Mouse (Mus musculus): Measurements from ENCODE around the gene AF067063.
"Not testable (repeated sequence)": the region's sequence is repeated elsewhere in the genome, so short reads cannot be mapped to it uniquely, and the experiment has no call there.

Gene AF067063

GRCm38 (mm10) chr13:119830116-119830515 lies at the start of gene AF067063:
Gene AF067063 (minus strand): TSS chr13:119830216.
- DNase-seq (ENCODE audit: low read depth, low spot score), result not testable (repeated sequence)

DNA sequence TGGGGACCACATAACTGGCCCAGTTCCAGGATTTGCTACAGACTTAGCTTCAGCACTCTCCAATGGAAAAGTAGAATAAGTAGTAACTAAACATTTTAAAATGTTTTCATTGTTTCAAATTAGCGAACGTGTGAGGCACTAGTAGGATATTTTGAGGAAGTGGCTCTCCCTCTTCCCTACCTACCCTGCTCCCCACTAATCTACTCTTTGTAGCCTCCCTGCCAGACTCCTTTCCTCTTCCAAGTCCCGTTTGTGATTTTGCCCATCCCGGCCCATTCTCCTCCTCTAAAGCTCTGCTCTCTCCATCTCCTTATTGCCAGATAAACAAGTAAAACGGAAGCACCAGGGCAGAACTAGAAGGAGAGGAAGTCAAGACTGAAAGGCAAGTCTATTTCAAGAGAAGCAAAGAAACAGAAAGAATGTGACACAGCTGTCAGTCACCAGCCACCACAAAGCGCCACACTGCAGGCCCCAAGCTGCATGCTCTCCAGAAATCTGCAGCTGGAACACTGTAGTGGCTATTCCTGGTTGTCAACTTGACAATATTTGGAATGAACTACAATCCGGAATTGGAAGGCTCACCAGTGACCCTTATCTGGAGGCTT lies 34.5 kb upstream of the AF067063 start:
- DNase-seq (ENCODE audit: low read depth, low spot score), result peak; percentile 34

DNA sequence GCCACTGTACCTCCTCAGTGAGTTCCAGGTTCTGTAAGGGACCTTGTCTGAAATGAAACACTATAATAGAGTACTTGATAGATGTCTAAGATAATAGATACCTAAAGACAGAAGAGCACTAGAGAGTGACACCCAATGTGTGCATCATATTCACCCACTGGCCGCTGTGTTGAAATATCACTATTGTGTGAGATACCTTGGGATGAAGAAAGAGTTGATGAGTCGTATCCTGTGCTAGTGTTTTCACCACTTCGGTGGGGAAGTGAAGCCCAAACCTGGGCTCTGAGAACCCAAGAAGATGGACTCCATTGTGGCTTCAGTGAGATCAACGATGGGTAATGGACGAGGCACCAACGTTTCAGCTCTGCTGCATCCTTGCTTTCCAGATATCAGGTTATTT lies 32.4 kb upstream of the AF067063 start:
- not testable (repeated sequence) for DNase-seq (ENCODE audit: low read depth, low spot score)

DNA sequence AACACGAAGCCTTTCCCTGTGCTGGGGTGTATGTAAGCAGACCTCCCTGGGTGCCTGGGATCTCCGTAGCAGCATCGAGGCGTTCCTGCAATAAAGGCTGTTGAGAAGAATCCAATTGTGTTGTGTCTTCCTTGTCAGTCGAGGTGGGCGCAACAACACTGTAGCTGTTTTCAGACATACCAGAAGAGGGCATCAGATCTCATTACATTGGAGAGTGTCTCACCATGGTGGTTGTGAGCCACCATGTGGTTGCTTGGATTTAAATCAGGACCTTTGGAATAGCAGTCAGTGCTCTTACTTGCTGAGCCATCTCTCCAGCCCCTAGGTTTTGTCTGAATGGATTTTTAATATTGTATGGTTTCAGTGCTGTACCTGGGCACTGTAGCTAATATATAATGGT lies 10.0 kb upstream of the AF067063 start:
- DNase-seq (ENCODE audit: low read depth, low spot score), result peak; percentile 35

DNA sequence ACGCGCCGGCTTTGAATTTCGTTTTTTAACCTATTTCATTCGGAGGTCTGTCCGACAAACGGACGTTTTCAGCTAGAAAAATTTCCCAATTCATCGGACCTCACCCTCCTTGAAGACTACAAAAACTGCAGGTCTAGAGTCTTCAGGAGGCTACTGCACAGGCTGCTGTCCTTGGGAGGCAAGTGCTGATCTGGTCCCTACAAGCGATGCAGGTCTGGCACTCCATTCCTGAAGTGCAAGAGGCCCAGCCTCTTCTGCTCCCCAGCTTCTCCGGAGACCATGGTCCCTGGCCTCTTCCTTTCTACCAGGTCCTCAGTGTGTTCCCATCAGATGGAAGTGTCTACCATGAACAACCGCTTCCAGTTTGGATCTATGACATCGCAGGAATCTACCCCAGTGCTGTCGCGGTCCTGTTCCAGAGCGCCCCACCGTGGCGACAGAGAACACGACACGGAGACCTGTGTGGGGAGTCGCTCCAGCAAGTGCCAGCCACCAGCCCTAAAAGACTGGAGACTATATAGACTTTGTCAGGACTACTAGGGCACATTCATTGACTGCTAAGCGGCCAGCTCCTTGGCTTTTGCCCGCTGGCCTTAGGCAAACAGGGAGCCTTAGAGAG lies 7.8 kb upstream of the AF067063 start:
- DNase-seq (ENCODE audit: low read depth, low spot score), result peak; percentile 41

- DNase-seq (ENCODE audit: low read depth, low spot score), result peak; percentile 60
These were observed 6.4 kb upstream of the AF067063 start for GRCm38 (mm10) chr13:119836324-119836811.

GRCm38 (mm10) chr13:119835320-119836056 lies 5.5 kb upstream of the AF067063 start, which contains the start of gene D13Ertd608e:
Gene D13Ertd608e (plus strand): TSS chr13:119836006.
- peak; percentile 58 for DNase-seq (ENCODE audit: low read depth, low spot score)

GRCm38 (mm10) chr13:119817579-119818206 lies 12.3 kb downstream of the AF067063 start:
- no peak for DNase-seq (ENCODE audit: low read depth, low spot score)

- no peak for DNase-seq (ENCODE audit: low read depth, low spot score)
These were observed 13.2 kb downstream of the AF067063 start for GRCm38 (mm10) chr13:119816798-119817197.

DNA sequence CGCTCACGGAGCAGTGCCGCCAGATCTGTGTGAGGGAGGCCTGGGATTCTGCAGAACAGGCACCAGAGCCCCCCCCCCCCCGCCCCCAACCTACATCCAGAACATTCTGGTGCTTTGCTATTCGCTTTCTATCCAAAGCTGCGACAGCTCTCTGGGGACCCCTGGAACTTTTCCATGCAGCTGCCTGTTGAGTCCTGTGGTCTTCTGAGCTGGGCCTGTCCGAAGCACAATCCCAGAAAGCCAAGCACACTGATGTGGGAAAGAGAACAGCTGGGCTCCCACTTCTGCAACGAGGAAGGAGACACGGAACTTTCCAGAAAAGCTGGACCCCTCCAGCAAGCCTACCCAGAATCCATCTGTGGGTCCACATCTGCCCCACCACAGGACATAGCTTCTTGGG lies 20.0 kb downstream of the AF067063 start:
- DNase-seq (ENCODE audit: low read depth, low spot score), result no peak

DNA sequence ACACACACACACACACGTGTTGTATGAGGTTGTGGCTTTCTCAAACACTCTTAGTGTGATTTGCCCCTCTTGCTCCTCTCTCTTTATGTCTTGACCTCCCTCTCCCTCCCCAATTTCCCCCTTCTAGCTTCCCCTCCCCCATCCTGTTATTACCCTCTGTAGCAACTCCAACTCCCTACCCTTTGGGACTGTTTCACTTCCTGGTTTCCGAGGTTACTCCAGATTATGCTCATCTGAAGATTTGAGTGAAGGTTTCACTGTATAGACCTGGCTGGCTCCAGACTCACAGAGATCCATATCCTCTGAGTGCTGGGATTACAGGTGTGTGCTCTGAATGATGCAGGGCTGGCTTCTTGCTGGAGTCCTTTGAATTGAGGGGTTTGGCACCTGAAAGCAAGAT lies 21.1 kb downstream of the AF067063 start:
- DNase-seq (ENCODE audit: low read depth, low spot score), result peak; percentile 26

DNA sequence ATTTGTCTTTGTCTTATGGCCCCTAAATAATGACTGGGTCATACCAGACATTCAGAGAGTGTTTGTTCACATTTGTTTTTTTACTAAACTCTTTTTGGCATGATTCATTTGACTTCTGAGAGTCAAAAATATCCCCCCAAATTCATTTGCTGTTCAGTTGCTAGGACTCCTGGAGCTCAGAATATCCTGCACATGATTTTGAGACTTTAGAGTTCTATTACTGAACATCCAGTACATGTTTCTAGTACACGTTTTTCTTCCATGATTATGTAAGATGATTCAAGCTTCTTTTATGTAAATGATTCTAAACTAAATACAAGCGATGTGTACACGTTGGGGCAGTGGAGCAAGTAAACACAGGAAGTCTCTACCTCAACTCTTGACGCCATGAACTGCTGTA lies 32.4 kb downstream of the AF067063 start:
- DNase-seq (ENCODE audit: low read depth, low spot score), result no peak

- no peak for DNase-seq (ENCODE audit: low read depth, low spot score)
These were observed 37.1 kb downstream of the AF067063 start for GRCm38 (mm10) chr13:119792791-119793404.

- DNase-seq (ENCODE audit: low read depth, low spot score), result no peak
These were observed 38.4 kb downstream of the AF067063 start for GRCm38 (mm10) chr13:119791580-119792135.

DNA sequence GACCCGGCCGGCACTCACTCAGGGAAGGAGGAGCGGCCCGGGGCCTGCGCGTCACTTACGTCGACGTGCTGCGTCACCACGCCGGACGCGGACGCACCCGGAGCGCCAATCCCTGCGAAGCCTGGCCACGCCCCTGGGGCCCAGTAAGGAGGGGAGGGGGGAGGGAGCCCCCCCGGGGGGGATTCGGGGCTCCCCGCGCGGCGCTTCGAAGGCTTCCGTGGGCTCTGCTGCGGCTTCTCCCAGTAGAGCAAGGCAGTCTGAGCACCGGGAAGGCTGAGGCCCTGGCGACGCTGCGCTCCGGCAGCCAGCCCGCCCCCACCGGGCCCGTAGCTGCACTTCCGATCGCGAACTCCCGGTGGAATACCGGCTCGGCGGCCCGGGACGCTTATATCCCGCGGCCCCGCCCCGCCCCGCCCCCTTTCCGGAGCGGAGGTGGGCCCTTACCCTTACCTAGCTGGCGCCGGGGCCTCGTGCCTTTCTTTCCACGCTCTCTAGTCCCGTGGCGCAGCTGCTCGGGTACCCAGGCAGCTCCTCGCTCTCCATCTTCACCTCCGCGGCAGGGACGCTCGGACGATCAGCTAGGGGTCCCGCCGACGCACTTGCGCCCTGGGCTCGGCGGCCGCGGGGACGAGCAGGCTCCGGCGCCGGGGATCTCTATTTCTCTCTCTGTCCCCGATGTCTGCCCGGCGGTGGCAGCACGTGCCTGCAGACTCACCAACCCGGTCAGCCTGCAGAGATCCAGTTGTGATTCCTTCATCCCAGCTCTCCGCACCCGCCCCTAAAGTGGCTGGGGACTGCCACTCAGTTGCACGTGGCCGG lies 39.0 kb downstream of the AF067063 start, which contains the start of gene Zfp131:
Zfp131 (minus strand) TSS at position 129 of the 819 bp plus-strand sequence.
- peak; percentile 97 for DNase-seq (ENCODE audit: low read depth, low spot score)

DNA sequence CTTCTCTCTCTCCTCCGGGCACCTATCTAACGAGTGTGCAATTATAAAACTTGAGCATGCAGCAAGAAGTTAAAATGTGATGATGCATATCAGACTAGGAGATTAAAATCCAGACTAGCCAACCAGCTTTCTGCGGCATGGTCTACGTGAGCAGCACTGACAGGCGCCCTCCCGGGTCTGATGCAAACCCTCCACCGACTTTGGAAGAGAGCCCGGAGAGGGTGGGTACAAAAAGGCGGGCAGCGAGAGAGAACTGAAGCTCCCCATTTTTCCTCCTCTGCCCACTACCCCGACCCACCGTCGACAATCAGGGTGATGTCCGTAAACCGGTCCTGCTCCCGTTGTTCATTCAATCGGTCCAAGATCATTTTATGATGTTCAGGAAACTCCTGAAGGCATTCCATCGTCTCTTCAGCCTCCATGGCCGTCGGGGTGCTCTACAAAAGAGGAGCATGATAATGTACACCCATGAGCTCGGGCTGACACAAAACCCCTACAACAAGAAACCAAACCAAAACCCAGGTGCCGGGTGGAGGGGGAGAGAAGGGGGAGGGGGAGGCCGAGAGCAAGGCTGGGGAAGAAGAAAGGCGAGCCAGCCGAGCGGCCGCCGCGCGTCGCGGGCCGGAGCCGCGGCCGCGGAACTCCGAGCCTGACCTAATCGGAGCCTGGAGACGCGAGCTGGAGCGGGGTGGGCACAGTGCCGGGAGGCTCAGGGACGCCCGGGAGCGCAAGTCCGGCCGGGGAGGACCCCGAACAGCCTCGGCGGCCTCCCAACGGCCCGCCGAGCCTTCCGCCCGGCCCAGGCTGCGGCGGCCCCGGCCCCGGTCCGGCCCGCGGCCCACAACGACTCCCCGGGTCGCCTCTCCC lies 39.9 kb downstream of the AF067063 start:
- DNase-seq (ENCODE audit: low read depth, low spot score), result peak; percentile 76

DNA sequence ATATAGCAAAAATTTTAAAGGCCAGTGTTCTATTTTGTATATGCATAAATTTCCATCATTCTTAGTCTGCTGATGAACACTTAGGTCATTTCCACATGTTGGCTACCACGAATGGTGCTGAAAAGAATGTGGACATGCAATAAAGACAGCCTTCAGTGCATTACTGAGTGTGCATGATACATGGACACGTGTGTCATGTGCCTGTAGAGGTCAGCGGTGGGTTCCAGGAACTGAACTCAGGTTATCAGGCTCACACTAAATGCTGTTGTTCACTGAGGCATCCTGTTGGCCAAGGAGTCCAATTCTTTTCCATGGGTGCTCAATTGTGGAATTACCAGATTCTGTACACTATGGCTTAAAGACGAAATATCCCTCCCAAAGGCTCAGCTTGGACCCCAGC lies 46.4 kb downstream of the AF067063 start:
- DNase-seq (ENCODE audit: low read depth, low spot score), result peak; percentile 29

All from A20 (cell line).